Mouse (Mus musculus) cerebellum, adult 2 months (tissue): ENCODE data around the gene Trim8. TPM values are rescaled to one million over a fixed set of nuclear protein-coding genes. Genes with fewer than 3 reads are reported as not detected.

Source experiments
- DNase-seq, 2 experiments: peaks; one replicate each; pipeline ENCODE4 v3.0.0; 2021
- H3K27ac ChIP-seq: fragments of 200-500 bp; 2 replicates; pipeline ENCODE4 v1.5.1; 2012; ENCODE audit warnings: low read length, control low read depth, inconsistent platforms; ENCODE audit not compliant: insufficient read depth
- H3K27me3 ChIP-seq: fragments of 200-500 bp; 2 replicates; pipeline ENCODE4 v1.6.1; 2012; ENCODE audit warnings: inconsistent platforms, mild to moderate bottlenecking, low read length, moderate library complexity; ENCODE audit not compliant: control insufficient read depth, insufficient read depth
- H3K4me1 ChIP-seq: fragments of 200-500 bp; 2 replicates; pipeline ENCODE4 v1.6.1; 2011; ENCODE audit warnings: low read length; ENCODE audit not compliant: control insufficient read depth, insufficient read depth
- H3K4me3 ChIP-seq: fragments of 200-500 bp; replicated peaks from 2 replicates; pipeline ENCODE3; 2011; ENCODE audit warnings: mild to moderate bottlenecking, low read depth, low read length, control low read depth; ENCODE audit not compliant: insufficient read depth
- CTCF ChIP-seq: fragments of 200-500 bp; IDR thresholded peaks from 2 replicates; pipeline ENCODE4 v1.5.1; 2011; ENCODE audit warnings: low read depth, mild to moderate bottlenecking, control low read depth, low read length, moderate library complexity, borderline replicate concordance; ENCODE audit not compliant: insufficient read depth
- POLR2A ChIP-seq: fragments of 200-500 bp; IDR thresholded peaks from 2 replicates; pipeline ENCODE4 v1.6.1; 2011; ENCODE audit warnings: low read length, control low read depth, borderline replicate concordance; ENCODE audit not compliant: insufficient read depth
- WGBS: fragments of 180-500 bp; shearing (Covaris S2); methylation state at CpG from one replicate; pipeline ENCODE4 v1.1.7; 2018; 5-methylcytosine and 5-hydroxymethylcytosine counted together
- polyA plus RNA-seq: library from polyadenylated mRNA; depleted of rRNA; stranded (reverse); fragments of >200 nt; gene quantifications from 2 replicates; pipeline ENCODE4 v1.2.3, GENCODE M21; 2012; rRNA removed

The Trim8 gene
- 40.3 and 43.4 TPM in 2 replicates for polyA plus RNA-seq

DNA sequence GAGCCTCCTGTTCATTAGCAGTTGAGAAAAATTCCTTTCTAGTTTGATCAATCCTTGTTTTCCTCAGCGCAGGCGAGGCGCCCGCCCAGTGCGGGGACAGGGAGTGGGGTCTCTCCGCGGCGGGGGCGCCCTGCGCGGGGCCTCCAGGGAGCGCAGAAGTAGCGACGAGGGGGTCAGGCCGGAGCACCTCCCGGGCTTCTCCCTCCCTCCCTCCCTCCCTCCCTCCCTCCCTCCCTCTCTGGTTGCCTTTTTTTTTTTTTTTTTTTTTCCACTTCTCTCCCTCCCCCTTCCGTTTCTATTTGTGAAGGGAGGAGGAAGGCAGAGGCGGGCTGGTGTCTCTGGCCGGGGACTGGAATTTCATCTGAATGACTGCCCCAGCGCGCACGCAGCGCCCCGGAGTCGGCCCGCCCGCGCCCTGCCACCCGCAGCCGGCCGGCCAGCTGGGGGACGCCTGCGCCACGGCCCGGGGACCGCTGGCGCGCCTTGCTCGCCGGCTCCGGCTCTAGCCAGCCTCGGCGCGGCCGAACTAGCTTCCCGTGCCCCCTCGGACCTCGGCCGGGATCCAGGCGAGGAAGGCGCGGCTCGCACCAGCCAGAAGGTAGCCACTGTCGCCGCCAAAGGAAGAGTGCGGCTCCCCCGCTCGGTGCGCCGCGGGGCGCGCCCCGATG is at the start of gene Trim8:
TSS of gene Trim8 (plus strand) at position 302 of the 668 bp plus-strand sequence.
- DNase-seq, result peak; percentile 84 to 86
- under 1% methylated on average over 63 of the region's 64 CpGs for WGBS
- TF ChIP-seq POLR2A (peak; percentile 49; the same call in 1 of the 2 replicates), CTCF (no peak)
- Histone ChIP-seq H3K4me1 (peaks cover 10% of the 10 kb centered on the region), H3K4me3 (peak within 1 kb of the TSS; percentile 61), H3K27ac (peak within 1 kb of the TSS; percentile 100), H3K27me3 (no peaks in the 10 kb centered on the region)

DNA sequence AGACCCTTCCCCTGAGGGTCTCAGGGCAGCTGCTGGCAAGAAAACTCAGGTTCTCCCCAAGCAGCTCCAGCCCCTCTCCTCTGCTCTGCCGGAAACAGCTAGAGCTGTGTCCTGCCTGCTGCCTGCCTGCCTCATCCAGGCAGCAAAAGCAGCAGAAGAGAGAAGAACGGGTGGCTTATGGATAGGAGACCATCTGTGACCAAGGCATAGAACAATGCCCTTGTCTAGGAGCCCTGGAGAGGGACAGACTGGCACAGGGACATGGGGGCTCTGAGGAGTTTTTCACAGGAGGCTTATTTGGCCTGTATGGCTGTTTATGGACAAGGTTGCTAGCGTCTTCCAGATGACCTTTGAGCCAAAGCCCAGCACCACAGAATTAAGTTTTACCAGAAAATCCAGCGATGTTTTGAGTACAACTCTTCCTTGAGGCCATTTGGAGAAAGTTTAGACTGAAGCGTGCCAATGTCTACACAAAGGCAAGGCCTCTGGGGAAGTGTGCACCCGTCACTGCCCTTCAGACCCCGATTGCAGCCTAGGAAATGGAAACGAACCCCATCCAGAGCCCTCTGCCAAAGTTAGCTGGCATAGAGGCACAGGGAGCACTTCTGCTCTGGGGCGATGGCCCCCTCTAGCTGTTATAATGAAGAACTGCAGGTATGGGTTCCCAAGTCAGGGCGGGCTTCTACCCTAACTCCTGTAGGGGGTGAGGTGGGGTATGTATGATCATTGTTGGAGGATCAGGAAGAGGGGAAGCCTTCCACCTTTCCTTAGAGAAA is 49.3 kb upstream of the Trim8 start:
- peak; percentile 64 to 65 for DNase-seq
- WGBS, result 9% methylated on average over 10 of the region's 10 CpGs
- H3K4me3 ChIP-seq, result no peak overlapping the region
- H3K4me1 ChIP-seq, result peaks cover 13% of the 10 kb centered on the region
- TF ChIP-seq CTCF (peak; percentile 91), POLR2A (no peak)
- no peaks in the 10 kb centered on the region for H3K27me3 ChIP-seq
- H3K27ac ChIP-seq, result peak overlapping the region; percentile 19

DNA sequence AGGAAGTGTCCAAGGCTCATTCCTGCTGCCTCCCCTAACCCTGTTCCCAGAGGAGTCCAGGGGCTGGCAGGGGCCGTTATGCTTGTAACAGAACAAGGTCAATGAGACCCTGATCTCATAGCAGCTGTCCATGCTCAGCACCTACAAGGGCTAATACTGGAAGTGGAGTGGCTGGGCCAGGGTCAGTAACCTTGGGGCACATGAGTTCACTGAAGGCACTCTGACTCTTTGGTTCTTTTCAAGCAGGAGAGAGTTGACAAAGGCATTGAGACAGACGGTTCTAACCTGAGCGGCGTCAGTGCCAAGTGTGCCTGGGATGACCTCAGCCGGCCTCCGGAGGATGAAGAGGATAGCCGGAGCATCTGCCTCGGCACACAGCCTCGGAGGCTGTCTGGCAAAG is 48.6 kb upstream of the Trim8 start:
- H3K27ac ChIP-seq, result no peak overlapping the region
- no peak for DNase-seq
- peaks cover 10% of the 10 kb centered on the region for H3K4me1 ChIP-seq
- no peaks in the 10 kb centered on the region for H3K27me3 ChIP-seq
- WGBS, result 38% methylated on average over 9 of the region's 9 CpGs
- no peak for TF ChIP-seq CTCF
- no peak overlapping the region for H3K4me3 ChIP-seq

DNA sequence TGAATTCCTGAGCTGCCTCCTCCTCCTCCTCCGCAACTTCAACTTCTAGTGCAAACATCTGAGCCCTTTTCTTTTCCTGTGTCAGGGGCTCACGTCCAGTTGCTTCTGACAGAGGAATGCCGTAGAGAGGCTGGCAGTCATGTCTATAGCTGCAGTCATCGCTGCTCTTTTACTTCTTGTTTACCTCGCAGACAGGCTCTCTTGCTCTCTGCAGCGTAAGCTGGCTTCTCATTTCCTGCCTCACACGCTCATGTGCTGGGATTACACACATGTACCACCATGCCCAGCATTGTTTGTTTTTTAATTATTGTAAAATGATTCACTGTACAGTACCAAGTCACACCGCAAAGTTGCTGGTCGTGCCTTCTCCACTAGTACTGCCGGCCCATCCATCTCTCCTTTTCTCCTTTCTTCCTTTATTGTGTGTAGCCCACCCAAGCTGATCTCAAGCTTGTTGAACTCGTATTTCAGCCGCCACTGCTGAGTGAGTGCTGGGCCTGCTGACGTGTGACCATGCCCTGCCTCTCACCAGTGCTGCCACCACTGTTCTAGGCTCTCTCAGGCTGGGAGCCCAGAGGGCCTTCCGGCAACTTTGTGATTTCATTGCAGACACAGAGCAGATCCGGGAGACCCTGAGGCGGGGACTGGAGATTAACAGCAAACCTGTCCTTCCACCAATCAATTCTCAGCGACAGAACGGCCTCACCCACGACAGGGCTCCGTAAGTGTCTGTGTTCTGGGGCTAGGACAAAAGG is 47.2 kb upstream of the Trim8 start:
- H3K27ac ChIP-seq, result no peak overlapping the region
- no peak overlapping the region for H3K4me3 ChIP-seq
- WGBS, result 80% methylated on average over 20 of the region's 20 CpGs
- TF ChIP-seq CTCF (no peak), POLR2A (no peak)
- no peak for DNase-seq
- H3K27me3 ChIP-seq, result no peaks in the 10 kb centered on the region
- H3K4me1 ChIP-seq, result peaks cover 5% of the 10 kb centered on the region

DNA sequence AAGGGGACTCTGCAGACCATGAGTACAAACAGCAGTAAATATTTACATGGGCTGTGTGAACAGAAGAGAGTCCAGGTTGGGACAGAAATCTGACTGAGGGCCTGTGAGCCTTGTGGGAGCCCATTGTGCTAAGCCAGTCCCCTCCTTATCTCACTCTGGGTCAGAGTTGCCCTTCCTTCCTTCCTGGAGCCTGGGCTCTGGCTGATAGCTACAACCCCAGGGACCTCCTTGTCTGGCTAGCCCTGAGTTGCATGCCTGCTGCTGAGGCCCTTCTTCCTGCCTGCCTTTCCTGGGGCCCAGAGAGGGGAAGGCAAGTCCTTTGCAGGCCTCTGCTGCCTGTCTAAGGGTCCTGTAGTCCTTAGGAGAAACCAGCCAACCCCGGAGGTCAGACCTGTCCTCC is 46.5 kb upstream of the Trim8 start:
- no peak for TF ChIP-seq CTCF
- TF ChIP-seq POLR2A, result no peak

DNA sequence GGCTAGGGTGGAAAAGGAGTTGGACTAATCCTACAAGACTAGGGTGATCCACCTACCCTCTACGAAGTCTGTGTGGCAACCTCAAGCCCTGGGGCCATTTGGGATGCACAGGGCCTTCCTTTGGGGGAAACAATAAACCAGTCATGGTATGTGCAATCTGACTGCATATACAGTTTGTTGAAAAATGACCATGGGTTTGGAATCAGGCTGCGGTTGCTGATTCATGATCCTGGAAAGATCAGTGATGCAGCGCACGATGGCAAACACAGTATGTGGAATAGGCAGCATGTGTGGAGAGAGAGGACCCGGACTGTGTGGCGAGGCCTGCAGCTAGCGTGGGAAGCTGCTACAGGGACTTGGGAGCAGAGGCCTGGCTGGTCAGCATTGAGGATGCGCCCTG is 45.9 kb upstream of the Trim8 start:
- TF ChIP-seq CTCF (no peak), POLR2A (no peak)

More for the DNA sequence above, 46.5 kb upstream of the Trim8 start:
- Histone ChIP-seq H3K4me3 (no peak overlapping the region), H3K27ac (no peak overlapping the region), H3K4me1 (peaks cover 5% of the 10 kb centered on the region), H3K27me3 (no peaks in the 10 kb centered on the region)
- 77% methylated on average over 1 of the region's 1 CpGs for WGBS
- no peak for DNase-seq

GRCm38 (mm10) chr19:46456018-46456735 is 45.3 kb upstream of the Trim8 start:
- no peaks in the 10 kb centered on the region for H3K27me3 ChIP-seq
- no peak for TF ChIP-seq POLR2A
- no peak for TF ChIP-seq CTCF
- 60% methylated on average over 5 of the region's 5 CpGs for WGBS
- no peak overlapping the region for H3K27ac ChIP-seq
- no peak overlapping the region for H3K4me3 ChIP-seq
- H3K4me1 ChIP-seq, result peaks cover 5% of the 10 kb centered on the region
- DNase-seq, result no peak

More for the DNA sequence above, 45.9 kb upstream of the Trim8 start:
- no peak overlapping the region for H3K4me3 ChIP-seq
- no peak overlapping the region for H3K27ac ChIP-seq
- no peak for DNase-seq
- H3K27me3 ChIP-seq, result no peaks in the 10 kb centered on the region
- H3K4me1 ChIP-seq, result peaks cover 5% of the 10 kb centered on the region
- 92% methylated on average over 8 of the region's 8 CpGs for WGBS
